8 mouse cellular contexts compared by ENCODE assay signal in genomic region chr11:5243812-5244748, GRCm38 (mm10). TPM values are rescaled to one million over a fixed set of nuclear protein-coding genes. Genes with fewer than 3 reads are reported as not detected.
DNase-seq lines count a peak whose midpoint lies in the region; ATAC-seq and TF ChIP-seq lines count a peak whose summit lies in the region.

No protein-coding gene starts in this region.

- H3K4me3 ChIP-seq in forebrain, embryonic 16.5 days (replicated peaks; ENCODE audit: low read length), result no peak overlapping the region
- H3K4me3 ChIP-seq in heart, postnatal 0 days (ENCODE audit: low read depth, low read length), result peak overlapping the region; percentile 29
- H3K4me3 ChIP-seq in lung, adult 2 months (replicated peaks; ENCODE audit: extremely low read depth, low read depth, low read length), result no peak overlapping the region
- H3K4me3 ChIP-seq in stomach, embryonic 14.5 days (ENCODE audit: low read depth, low read length), result no peak overlapping the region

- TF ChIP-seq POLR2A in lung, adult 2 months (IDR thresholded peaks at IDR 0.05; ENCODE audit: borderline replicate concordance, extremely low read depth, low read depth, low read length), result no peak

- H3K9ac ChIP-seq in forebrain, embryonic 16.5 days (replicated peaks; ENCODE audit: low read depth, low read length), result no peak overlapping the region
- H3K9ac ChIP-seq in heart, postnatal 0 days (replicated peaks; ENCODE audit: low read depth, low read length), result peak overlapping the region; percentile 46
- H3K9ac ChIP-seq in stomach, embryonic 14.5 days (replicated peaks; ENCODE audit: low read depth, low read length), result no peak overlapping the region

- H3K9me3 ChIP-seq in forebrain, embryonic 16.5 days (ENCODE audit: control insufficient read depth, low read length), result no peaks in the 10 kb centered on the region
- no peaks in the 10 kb centered on the region for H3K9me3 ChIP-seq in heart, postnatal 0 days (replicated peaks; ENCODE audit: control insufficient read depth, low read length)
- no peaks in the 10 kb centered on the region for H3K9me3 ChIP-seq in stomach, embryonic 14.5 days (ENCODE audit: control insufficient read depth, low read depth, low read length)

- ATAC-seq in forebrain, embryonic 16.5 days, result peak; percentile 60
- peak; percentile 80 for ATAC-seq in heart, postnatal 0 days (ENCODE audit: insufficient read depth, low read depth)
- 0 out of 2 replicates have a peak, but pooled peaks have one; percentile 7 for ATAC-seq in stomach, embryonic 14.5 days (ENCODE audit: insufficient number of reproducible peaks, insufficient read depth, low FRiP score, low read depth)
- no peak for ATAC-seq in activated CD4-positive, CD25-positive, alpha-beta regulatory T cell, adult 4 months

- peak overlapping the region; percentile 31; the same call in 1 of the 2 replicates for H3K27ac ChIP-seq in forebrain, embryonic 16.5 days (ENCODE audit: low read length)
- H3K27ac ChIP-seq in heart, postnatal 0 days (ENCODE audit: low read depth), result peak overlapping the region; percentile 85
- H3K27ac ChIP-seq in stomach, embryonic 14.5 days (ENCODE audit: low read length), result peak overlapping the region; percentile 58; the same call in 1 of the 2 replicates

- peak; percentile 53 for DNase-seq in left cerebral cortex, adult 11 months (ENCODE audit: low spot score)
- DNase-seq in left cerebral cortex, postnatal 4 days, result no peak
- peak; percentile 85 for DNase-seq in heart, postnatal 0 days (ENCODE audit: low spot score)
- DNase-seq in kidney, postnatal 14 days, result peak; percentile 65
- DNase-seq in lung, adult 2 months, result peak; percentile 23

- H3K4me2 ChIP-seq in forebrain, embryonic 16.5 days (ENCODE audit: low read length), result 0 out of 2 replicates have a peak overlapping the region, but pooled peaks have one; percentile 10
- H3K4me2 ChIP-seq in heart, postnatal 0 days (ENCODE audit: low read depth, low read length), result peak overlapping the region; percentile 56
- H3K4me2 ChIP-seq in stomach, embryonic 14.5 days (replicated peaks; ENCODE audit: low read depth, low read length), result peak overlapping the region; percentile 27

- TF ChIP-seq EP300 in heart, postnatal 0 days (IDR thresholded peaks at IDR 0.05; ENCODE audit: low read depth), result 0 out of 2 replicates have a peak, but pooled peaks have one; percentile 39

- H3K27me3 ChIP-seq in forebrain, embryonic 16.5 days (replicated peaks; ENCODE audit: control insufficient read depth, insufficient read depth, low read length), result no peaks in the 10 kb centered on the region
- no peaks in the 10 kb centered on the region for H3K27me3 ChIP-seq in heart, postnatal 0 days (ENCODE audit: control insufficient read depth, insufficient read depth, low read length)
- H3K27me3 ChIP-seq in stomach, embryonic 14.5 days (ENCODE audit: control insufficient read depth, insufficient read depth, low read length), result no peaks in the 10 kb centered on the region

- intact Hi-C loops in left cerebral cortex, postnatal 4 days (cut with DNase I), result no loop called here

- WGBS in forebrain, embryonic 16.5 days, result 64% methylated on average over 24 of the region's 24 CpGs
- WGBS in heart, postnatal 0 days, result 21% methylated on average over 24 of the region's 24 CpGs
- 39% methylated on average over 24 of the region's 24 CpGs for WGBS in lung, adult 2 months
- 44% methylated on average over 24 of the region's 24 CpGs for WGBS in stomach, embryonic 14.5 days

- peaks cover 18% of the 10 kb centered on the region for H3K4me1 ChIP-seq in forebrain, embryonic 16.5 days (replicated peaks; ENCODE audit: control insufficient read depth, insufficient read depth, low read length)
- peaks cover 49% of the 10 kb centered on the region for H3K4me1 ChIP-seq in heart, postnatal 0 days (ENCODE audit: control insufficient read depth, insufficient read depth)
- peaks cover 13% of the 10 kb centered on the region for H3K4me1 ChIP-seq in lung, adult 2 months (ENCODE audit: control insufficient read depth, insufficient read depth, low read length)
- peaks cover 49% of the 10 kb centered on the region for H3K4me1 ChIP-seq in stomach, embryonic 14.5 days (ENCODE audit: control insufficient read depth, insufficient read depth, low read length)

- H3K36me3 ChIP-seq in forebrain, embryonic 16.5 days (ENCODE audit: control insufficient read depth, insufficient read depth), result no peaks in the 10 kb centered on the region
- H3K36me3 ChIP-seq in heart, postnatal 0 days (replicated peaks; ENCODE audit: control insufficient read depth, insufficient read depth, low read length), result peaks cover 28% of the 10 kb centered on the region
- peaks cover 8% of the 10 kb centered on the region for H3K36me3 ChIP-seq in stomach, embryonic 14.5 days (ENCODE audit: control insufficient read depth, insufficient read depth, low read length)

- TF ChIP-seq CTCF in heart, postnatal 0 days (IDR thresholded peaks at IDR 0.05; ENCODE audit: low read depth), result peak; percentile 24; the same call in 1 of the 2 replicates
- TF ChIP-seq CTCF in lung, adult 2 months (IDR thresholded peaks at IDR 0.05; ENCODE audit: insufficient read depth, low read length), result no peak

RNA-seq across cellular contexts. Expression of gene Kremen1, which starts 17.3 kb away (rescaled TPM):
- 1 to 10 TPM; 9.0 to 9.8 TPM for total RNA-seq in left cerebral cortex, postnatal 4 days (2021)
- polyA plus RNA-seq in forebrain, embryonic 16.5 days (2015; fragmentation: Nextera tagmentation; extraction: Ambion mirVana), result 4.7 and 6.3 TPM in 2 replicates
- 90.2 and 103 TPM in 2 replicates for total RNA-seq in heart, postnatal 0 days (2014; rRNA removed; ENCODE audit: low replicate concordance)
- polyA plus RNA-seq in heart, postnatal 0 days (2015; fragmentation: Nextera tagmentation; extraction: Ambion mirVana), result 24.3 and 28.5 TPM in 2 replicates
- polyA plus RNA-seq in lung, adult 2 months (2012; rRNA removed), result 28.6 and 33.2 TPM in 2 replicates
- polyA plus RNA-seq in stomach, embryonic 14.5 days (2014; fragmentation: Nextera tagmentation; extraction: Ambion mirVana), result 16.1 and 17.4 TPM in 2 replicates
- polyA plus RNA-seq in activated CD4-positive, CD25-positive, alpha-beta regulatory T cell, adult 4 months (2017; shearing (Covaris generic)), result 1 to 10 TPM; 3.3 to 4.2 TPM

Comparison
In these comparisons a context has a peak if more than half of its experiments do, and no peak if none do; other contexts are left out.
1. H3K27ac ChIP-seq: peak in every context shown above with its lines; median percentile 85 in heart, postnatal 0 days; 58 in stomach, embryonic 14.5 days; 31 in forebrain, embryonic 16.5 days.